Mouse (Mus musculus): ENCODE measurements around the gene Mthfd1l.

- TF ChIP-seq POLR2A (IDR thresholded peaks at IDR 0.05; ENCODE audit: borderline replicate concordance, insufficient read depth, low read length) (no peak), CTCF (IDR thresholded peaks at IDR 0.05; ENCODE audit: borderline replicate concordance, insufficient read depth, low read depth, low read length) (no peak)
Measured at GRCm38 (mm10) chr10:4096151-4096550, 123.2 kb downstream of the Mthfd1l start.
